Comparison of ENCODE assay signal across 1 mouse cellular context in the genomic region with DNA sequence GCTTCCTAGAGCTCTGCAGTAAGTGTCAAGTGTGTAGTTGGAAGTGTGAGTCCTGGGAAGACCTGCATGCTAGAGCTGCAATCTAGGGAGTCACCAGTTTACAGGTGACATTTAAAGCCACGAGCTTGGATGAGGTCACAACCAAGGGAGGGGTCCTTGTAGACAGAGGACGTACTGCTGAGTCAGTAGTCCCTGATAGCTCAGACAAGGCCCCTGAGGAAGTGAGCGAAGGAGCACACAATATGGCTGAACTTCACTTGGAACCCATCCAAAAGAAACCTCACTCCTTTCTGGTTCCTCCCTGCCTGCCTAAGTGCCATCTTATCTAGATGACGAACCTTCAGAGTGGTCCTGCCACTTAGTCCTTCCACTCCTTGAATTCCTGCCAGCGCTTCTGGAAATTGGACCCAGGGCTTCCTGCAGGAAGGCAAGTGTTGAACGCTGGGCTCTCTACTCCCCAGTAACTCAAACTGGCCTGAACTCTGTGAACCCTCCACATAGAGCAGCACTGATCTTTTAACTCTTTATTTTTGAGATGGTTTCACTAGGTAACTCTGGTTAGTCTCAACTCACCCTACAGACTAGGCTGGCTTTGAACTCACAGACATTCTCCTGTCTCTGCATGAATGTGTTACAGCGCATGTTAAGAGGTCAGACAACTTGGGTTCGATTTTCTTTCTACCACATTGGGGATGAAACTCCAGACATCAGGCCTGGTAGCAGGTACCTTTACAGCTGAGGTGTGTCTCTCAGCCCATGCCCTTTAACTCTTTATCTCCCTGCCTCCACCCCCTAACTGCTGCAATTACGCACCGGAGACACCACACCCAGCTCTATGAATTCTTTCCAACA.
A peak's percentile ranks its signal among the peaks of the same experiment; 100 is the strongest.
TF ChIP-seq lines count a peak whose summit lies in the region.

No protein-coding gene starts in this region.

TF ChIP-seq in MEL, 35 proteins besides CTCF, POLR2A, EP300 and RAD21:
- TF ChIP-seq JUND (IDR thresholded peaks at IDR 0.05; ENCODE audit: low read depth, low read length) (no peak), RCOR1 (IDR thresholded peaks at IDR 0.05; ENCODE audit: low read depth, low read length) (0 out of 2 replicates have a peak, but pooled peaks have one; percentile 27), ZKSCAN1 (IDR thresholded peaks at IDR 0.05; ENCODE audit: low read depth, low read length) (no peak; the same call in 1 of the 2 replicates), NRF1 (IDR thresholded peaks at IDR 0.05; ENCODE audit: insufficient read depth, low read depth, low read length, poor library complexity, severe bottlenecking) (no peak), TCF12 (IDR thresholded peaks at IDR 0.05; ENCODE audit: low read depth, low read length) (peak; percentile 50), MAX (IDR thresholded peaks at IDR 0.05; ENCODE audit: low read length) (peak; percentile 73), ELF1 (IDR thresholded peaks at IDR 0.05; ENCODE audit: low read depth, low read length) (peak; percentile 50; the same call in 1 of the 2 replicates), SMC3 (IDR thresholded peaks at IDR 0.05; ENCODE audit: low read depth, low read length) (no peak), POLR2AphosphoS5 (IDR thresholded peaks at IDR 0.05; ENCODE audit: borderline replicate concordance, low read depth, low read length) (no peak), E2F4 (IDR thresholded peaks at IDR 0.05; ENCODE audit: borderline replicate concordance, low read depth, low read length) (peak; percentile 56; the same call in 1 of the 2 replicates), ZNF384 (IDR thresholded peaks at IDR 0.05; ENCODE audit: low read depth, low read length) (peak; percentile 5; the same call in 1 of the 2 replicates), BHLHE40 (IDR thresholded peaks at IDR 0.05; ENCODE audit: borderline replicate concordance, low read depth, low read length) (no peak), HCFC1 (IDR thresholded peaks at IDR 0.05; ENCODE audit: low read depth, low read length) (peak; percentile 56), MYC (IDR thresholded peaks at IDR 0.05; ENCODE audit: low read depth, low read length) (peak; percentile 11), TBP (IDR thresholded peaks at IDR 0.05; ENCODE audit: low read depth, low read length) (peak; percentile 70), GATA1 (IDR thresholded peaks at IDR 0.05; ENCODE audit: low read depth, low read length) (peak; percentile 82), UBTF (IDR thresholded peaks at IDR 0.05; ENCODE audit: borderline replicate concordance, insufficient read depth, low read depth, low read length) (no peak), ZMIZ1 (IDR thresholded peaks at IDR 0.05; ENCODE audit: low read depth, low read length) (peak; percentile 23; the same call in 1 of the 2 replicates), POLR2AphosphoS2 (IDR thresholded peaks at IDR 0.05; ENCODE audit: low read length) (peak; percentile 68), ZC3H11A (IDR thresholded peaks at IDR 0.05; ENCODE audit: low read depth, low read length) (no peak), MYB (IDR thresholded peaks at IDR 0.05; ENCODE audit: low read depth, low read length) (peak; percentile 10; the same call in 1 of the 2 replicates), SIN3A (IDR thresholded peaks at IDR 0.05; ENCODE audit: low read length) (peak; percentile 76), TAL1 (IDR thresholded peaks at IDR 0.05; ENCODE audit: low read length) (no peak), GABPA (IDR thresholded peaks at IDR 0.05; ENCODE audit: low read depth, low read length) (peak; percentile 88), CHD1 (IDR thresholded peaks at IDR 0.05; ENCODE audit: low read depth, low read length) (peak; percentile 91), KAT2A (conservative IDR thresholded peaks at IDR 0.05; ENCODE audit: low read depth, low read length) (0 out of 2 replicates have a peak, but pooled peaks have one; percentile 18), CHD2 (IDR thresholded peaks at IDR 0.05; ENCODE audit: low read length) (no peak; the same call in 1 of the 2 replicates), USF2 (IDR thresholded peaks at IDR 0.05; ENCODE audit: borderline replicate concordance in 1 of 2, insufficient read depth in 1 of 2, low read depth in 1 of 2, low read length in 2 of 2) (no peak), ETS1 (IDR thresholded peaks at IDR 0.05; ENCODE audit: low read depth, low read length) (peak; percentile 99), MEF2A (IDR thresholded peaks at IDR 0.05; ENCODE audit: extremely low read depth, insufficient replicate concordance, low read depth, low read length, poor library complexity, severe bottlenecking) (no peak), MAZ (IDR thresholded peaks at IDR 0.05; ENCODE audit: low read depth, low read length) (peak; percentile 84), MAFK (IDR thresholded peaks at IDR 0.05; ENCODE audit: borderline replicate concordance, low read depth, low read length) (peak; percentile 98), MXI1 (IDR thresholded peaks at IDR 0.05; ENCODE audit: low read depth, low read length) (peak; percentile 78), USF1 (IDR thresholded peaks at IDR 0.05; ENCODE audit: low read depth, low read length) (no peak), NELFE (IDR thresholded peaks at IDR 0.05; ENCODE audit: low read depth, low read length) (peak; percentile 60)
TF ChIP-seq in MEL: peak in this region for 22.
